13 mouse cellular contexts compared by ENCODE assay signal in the genomic region with DNA sequence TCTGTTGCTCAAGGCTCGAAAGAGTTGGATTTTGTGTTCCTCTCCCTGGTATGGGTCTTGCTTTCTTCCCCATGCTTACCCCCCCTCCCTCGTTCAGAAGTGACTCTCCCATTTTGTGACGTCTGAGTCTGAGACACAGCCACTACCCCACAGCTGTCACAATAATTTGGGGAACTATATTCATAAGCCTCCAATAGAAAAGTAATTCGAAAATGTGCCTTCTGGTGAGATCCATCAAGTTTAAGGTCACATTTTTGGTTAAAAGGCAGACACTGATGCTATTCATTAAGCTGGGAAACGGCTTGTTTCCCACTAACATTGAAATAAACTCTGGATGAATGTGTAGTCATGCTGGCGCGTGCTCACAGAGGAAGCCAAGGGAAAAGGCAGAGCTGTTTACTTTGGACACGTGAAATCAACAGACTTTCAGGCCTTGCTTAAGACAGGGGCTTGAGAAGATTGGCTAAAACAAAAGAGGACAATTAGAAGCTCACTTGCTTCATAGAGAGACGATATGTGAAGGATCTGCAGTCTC.
DNase-seq lines count a peak whose midpoint lies in the region; ATAC-seq lines count a peak whose summit lies in the region.
"Had no signal": no experiment of that assay in that cellular context is flagged by ENCODE, and none has a peak within 500 bp of the region (broad histone marks: within the 10 kb centered on the region; RNA-seq: fewer than 3 reads in every experiment).

No protein-coding gene starts in this region.

- no peak overlapping the region for H3K4me3 ChIP-seq in heart, embryonic 12.5 days
- no peak overlapping the region for H3K4me3 ChIP-seq in stomach, embryonic 16.5 days (replicated peaks; ENCODE audit: low read length)
- H3K4me3 ChIP-seq in limb, embryonic 10.5 days, result no peak overlapping the region
- H3K4me3 ChIP-seq in hindbrain, embryonic 16.5 days (ENCODE audit: low read length), result no peak overlapping the region
- H3K4me3 ChIP-seq: liver, embryonic 12.5 days had no signal

- H3K4me1 ChIP-seq in heart, embryonic 12.5 days (replicated peaks), result peaks cover 4% of the 10 kb centered on the region
- peaks cover 26% of the 10 kb centered on the region for H3K4me1 ChIP-seq in stomach, embryonic 16.5 days (ENCODE audit: control insufficient read depth, insufficient read depth, low read length)
- H3K4me1 ChIP-seq in limb, embryonic 10.5 days, result peaks cover 45% of the 10 kb centered on the region
- H3K4me1 ChIP-seq in hindbrain, embryonic 16.5 days (ENCODE audit: control insufficient read depth, insufficient read depth, low read depth, low read length), result 0 out of 2 replicates have a peak, but pooled peaks cover 2% of the 10 kb centered on the region
- H3K4me1 ChIP-seq: liver, embryonic 12.5 days had no signal

- no peak overlapping the region for H3K27ac ChIP-seq in heart, embryonic 12.5 days (ENCODE audit: poor library complexity, severe bottlenecking)
- peak overlapping the region; percentile 67 for H3K27ac ChIP-seq in stomach, embryonic 16.5 days (ENCODE audit: low read length)
- H3K27ac ChIP-seq in limb, embryonic 10.5 days, result no peak overlapping the region
- H3K27ac ChIP-seq in hindbrain, embryonic 16.5 days (ENCODE audit: low read depth, low read length), result no peak overlapping the region
- H3K27ac ChIP-seq: liver, embryonic 12.5 days had no signal

- WGBS in heart, embryonic 12.5 days, result 73% methylated on average over 9 of the region's 9 CpGs
- WGBS in stomach, embryonic 16.5 days, result 38% methylated on average over 9 of the region's 9 CpGs
- 64% methylated on average over 9 of the region's 9 CpGs for WGBS in limb, embryonic 10.5 days
- WGBS in hindbrain, embryonic 16.5 days, result 48% methylated on average over 9 of the region's 9 CpGs

- no peak overlapping the region for H3K9ac ChIP-seq in heart, embryonic 12.5 days
- no peak overlapping the region for H3K9ac ChIP-seq in stomach, embryonic 16.5 days (ENCODE audit: low read length)
- no peak overlapping the region for H3K9ac ChIP-seq in hindbrain, embryonic 16.5 days (ENCODE audit: low read depth, low read length)
- H3K9ac ChIP-seq: liver, embryonic 12.5 days had no signal

- H3K27me3 ChIP-seq in heart, embryonic 12.5 days (replicated peaks), result no peaks in the 10 kb centered on the region
- no peaks in the 10 kb centered on the region for H3K27me3 ChIP-seq in stomach, embryonic 16.5 days (ENCODE audit: control insufficient read depth, insufficient read depth, low read length)
- H3K27me3 ChIP-seq in limb, embryonic 10.5 days (ENCODE audit: low read depth, poor library complexity, severe bottlenecking), result peaks cover 37% of the 10 kb centered on the region; the same call in 1 of the 2 replicates
- no peaks in the 10 kb centered on the region for H3K27me3 ChIP-seq in hindbrain, embryonic 16.5 days (replicated peaks; ENCODE audit: control insufficient read depth, insufficient read depth, low read length)
- H3K27me3 ChIP-seq: liver, embryonic 12.5 days had no signal

- no peaks in the 10 kb centered on the region for H3K9me3 ChIP-seq in heart, embryonic 12.5 days (replicated peaks)
- no peaks in the 10 kb centered on the region for H3K9me3 ChIP-seq in stomach, embryonic 16.5 days (replicated peaks; ENCODE audit: control insufficient read depth, low read length)
- H3K9me3 ChIP-seq in limb, embryonic 10.5 days (replicated peaks), result no peaks in the 10 kb centered on the region
- H3K9me3 ChIP-seq in hindbrain, embryonic 16.5 days (ENCODE audit: control insufficient read depth, low read length), result no peaks in the 10 kb centered on the region
- H3K9me3 ChIP-seq: liver, embryonic 12.5 days had no signal

- H3K4me2 ChIP-seq in heart, embryonic 12.5 days, result no peak overlapping the region
- H3K4me2 ChIP-seq in stomach, embryonic 16.5 days (ENCODE audit: low read depth, low read length), result 0 out of 2 replicates have a peak overlapping the region, but pooled peaks have one; percentile 4
- H3K4me2 ChIP-seq in hindbrain, embryonic 16.5 days (ENCODE audit: low read length), result no peak overlapping the region
- H3K4me2 ChIP-seq: liver, embryonic 12.5 days had no signal

- intact Hi-C loops in heart, postnatal 25 days (cut with DNase I), result loop anchor here (10.0 kb wide), 2 partner anchors 170 to 230 kb away; no protein-coding TSS in a partner anchor

- H3K36me3 ChIP-seq in heart, embryonic 12.5 days, result no peaks in the 10 kb centered on the region
- H3K36me3 ChIP-seq in stomach, embryonic 16.5 days (ENCODE audit: control insufficient read depth, insufficient read depth, low read length), result no peaks in the 10 kb centered on the region
- no peaks in the 10 kb centered on the region for H3K36me3 ChIP-seq in limb, embryonic 10.5 days
- no peaks in the 10 kb centered on the region for H3K36me3 ChIP-seq in hindbrain, embryonic 16.5 days (ENCODE audit: control insufficient read depth, insufficient read depth, low read length)
- H3K36me3 ChIP-seq: G1E; liver, embryonic 12.5 days had no signal

- peak; percentile 94 for DNase-seq in heart, adult 11 months
- DNase-seq in lung, adult 18-20 months, result peak; percentile 10 to 24
- DNase-seq in lung, postnatal 14 days, result no peak
- DNase-seq in heart, postnatal 25 days (ENCODE audit: low spot score), result peak; percentile 30
- no peak for DNase-seq in limb, embryonic 10.5 days (ENCODE audit: low spot score)
- DNase-seq: cerebellum, adult 9-11 months; right cerebral cortex, postnatal 14 days had no signal

- no peak for ATAC-seq in heart, embryonic 12.5 days (ENCODE audit: insufficient number of reproducible peaks, low FRiP score)
- ATAC-seq in stomach, embryonic 16.5 days (ENCODE audit: insufficient read depth, low FRiP score), result no peak
- no peak for ATAC-seq in hindbrain, embryonic 16.5 days
- ATAC-seq: activated CD4-positive, CD25-positive, alpha-beta regulatory T cell, adult 4 months; liver, embryonic 12.5 days had no signal

Comparison
In these comparisons a context has a peak if more than half of its experiments do, and no peak if none do; other contexts are left out.
1. DNase-seq: peak in heart, adult 11 months (single experiment), lung, adult 18-20 months (2 of 2) and heart, postnatal 25 days (single experiment); none in lung, postnatal 14 days (single experiment) and limb, embryonic 10.5 days (single experiment).